Mouse (Mus musculus) thymus, postnatal 4 days (tissue): Measurements from ENCODE around the gene Cd93.

Experiments used
- DNase-seq: peaks from one replicate; pipeline ENCODE4 v3.0.0; 2021

Gene Cd93

GRCm38 (mm10) chr2:148441421-148441820 lies 1.9 kb downstream of the Cd93 start:
- DNase-seq, result peak; percentile 9

DNA sequence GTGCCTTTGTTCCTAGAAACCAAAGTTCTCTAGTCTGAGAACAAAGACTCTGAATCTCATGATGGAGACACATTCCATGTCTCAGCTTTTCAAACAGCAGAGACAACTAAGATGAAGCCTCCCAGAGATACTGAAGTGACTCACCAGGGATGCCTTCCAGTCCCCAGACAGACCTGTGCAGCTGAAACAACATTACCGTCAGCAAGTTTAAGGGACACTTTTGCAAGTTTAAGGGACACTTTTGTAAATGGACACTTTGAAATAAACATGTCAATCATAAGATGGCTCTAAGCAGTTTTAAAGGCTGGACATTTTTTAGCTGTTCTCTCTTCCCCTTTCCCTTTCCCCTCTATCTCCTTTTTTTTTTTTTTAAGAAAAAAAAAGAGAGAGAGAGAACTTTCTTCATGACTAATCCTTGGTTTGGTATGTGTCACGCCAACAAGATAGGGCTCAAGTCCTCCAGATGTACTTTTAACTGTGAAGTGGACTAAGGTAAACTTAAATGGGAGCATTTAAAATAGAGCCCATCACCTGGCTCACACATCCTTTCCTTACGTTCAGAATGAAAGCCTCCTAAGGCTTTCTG lies 3.6 kb downstream of the Cd93 start:
- no peak for DNase-seq

DNA sequence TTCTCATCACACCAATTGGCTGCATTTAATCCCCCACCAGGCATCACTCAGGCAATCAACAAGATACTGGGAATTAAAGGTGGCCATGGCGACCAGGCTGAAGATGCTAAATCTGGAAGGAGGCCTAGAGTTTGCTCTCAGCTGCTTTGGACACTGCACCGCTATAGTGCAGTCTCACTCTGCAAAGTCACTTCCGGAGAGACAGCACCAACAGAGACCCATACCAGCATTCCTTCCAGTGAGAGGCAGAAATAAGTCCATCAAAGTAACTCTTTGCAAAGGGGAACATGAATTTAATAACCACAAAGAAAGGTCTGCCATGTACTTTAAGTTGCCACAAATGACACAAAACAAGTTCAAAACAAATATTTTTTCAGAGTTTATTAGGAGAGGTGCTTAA lies 7.1 kb downstream of the Cd93 start:
- no peak for DNase-seq

DNA sequence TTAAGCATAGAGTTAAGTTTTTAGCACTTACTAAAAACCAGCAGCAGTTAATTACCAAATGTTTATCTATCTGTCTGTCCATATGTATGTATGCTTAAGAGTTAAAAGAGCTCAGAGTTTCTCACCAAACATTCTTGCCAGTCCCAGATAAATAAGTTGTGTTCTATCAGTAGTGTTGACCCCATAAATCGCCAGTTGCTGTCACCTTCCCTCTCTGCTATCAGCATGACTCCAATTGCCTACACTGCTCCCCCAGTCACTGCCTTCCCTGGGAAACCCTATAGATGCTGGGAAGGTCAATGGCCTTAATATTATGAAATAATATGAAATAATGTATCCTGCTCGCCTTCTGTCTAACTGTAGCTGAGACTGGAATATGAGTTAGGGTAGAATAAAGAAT lies 11.0 kb downstream of the Cd93 start:
- DNase-seq, result no peak

GRCm38 (mm10) chr2:148430941-148431340 lies 12.4 kb downstream of the Cd93 start:
- no peak for DNase-seq

DNA sequence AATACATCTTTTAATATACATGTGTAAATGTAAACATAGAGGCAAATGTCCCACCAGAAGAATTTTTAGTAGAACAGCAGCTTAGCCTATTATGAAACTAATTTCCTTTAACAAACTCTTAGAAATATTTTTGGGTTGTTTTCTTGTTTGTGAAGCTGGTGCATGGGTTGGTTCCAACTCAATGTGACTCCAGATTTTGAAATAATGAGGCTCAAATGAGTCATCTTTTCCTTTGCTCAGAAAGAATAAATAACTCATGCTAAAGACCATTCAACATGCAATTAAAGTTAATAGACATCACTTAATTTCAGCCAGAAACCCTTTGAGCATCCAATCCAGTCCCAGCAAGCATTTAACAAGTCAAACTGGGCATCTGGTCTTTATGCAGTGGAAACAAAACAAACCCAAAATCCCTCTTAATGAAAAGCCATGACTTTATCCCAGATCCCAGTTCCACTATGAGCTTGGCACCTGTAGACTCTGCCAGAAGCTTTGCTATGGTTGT lies 14.3 kb downstream of the Cd93 start:
- no peak for DNase-seq

- DNase-seq, result no peak
Observed at GRCm38 (mm10) chr2:148428523-148428922, 14.8 kb downstream of the Cd93 start.

GRCm38 (mm10) chr2:148427553-148427952 lies 15.8 kb downstream of the Cd93 start:
- no peak for DNase-seq

DNA sequence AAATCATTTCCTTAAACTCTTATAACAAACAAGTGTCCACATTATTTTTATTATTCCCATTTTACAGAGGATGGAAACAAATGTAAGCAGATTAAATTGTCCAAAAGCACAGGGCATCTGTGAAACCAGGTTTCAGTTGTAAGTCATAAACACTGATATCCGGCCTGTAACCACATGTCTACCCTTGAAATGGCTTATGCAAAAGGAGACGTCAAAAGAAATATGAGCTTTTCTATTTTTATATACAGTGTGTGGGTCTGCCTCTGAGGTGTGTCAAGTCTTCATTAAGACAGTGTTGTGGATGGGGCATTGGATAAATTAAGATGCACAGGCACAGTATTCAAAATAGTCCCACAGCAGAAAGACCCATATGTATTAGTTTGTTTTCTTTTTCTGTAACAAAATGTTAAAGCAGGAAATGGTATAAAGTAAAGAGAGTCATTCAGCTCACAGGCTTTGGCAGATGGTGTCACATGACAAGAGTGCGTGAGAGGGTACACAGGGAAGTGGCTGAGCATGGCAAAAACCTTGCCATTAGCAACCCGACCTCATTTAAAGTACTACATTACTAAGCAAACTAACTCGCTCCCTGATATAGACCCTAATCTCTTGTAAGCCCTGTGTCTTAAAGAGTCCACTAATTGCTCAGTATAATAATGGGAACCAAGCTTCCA lies 17.5 kb downstream of the Cd93 start:
- no peak for DNase-seq

DNA sequence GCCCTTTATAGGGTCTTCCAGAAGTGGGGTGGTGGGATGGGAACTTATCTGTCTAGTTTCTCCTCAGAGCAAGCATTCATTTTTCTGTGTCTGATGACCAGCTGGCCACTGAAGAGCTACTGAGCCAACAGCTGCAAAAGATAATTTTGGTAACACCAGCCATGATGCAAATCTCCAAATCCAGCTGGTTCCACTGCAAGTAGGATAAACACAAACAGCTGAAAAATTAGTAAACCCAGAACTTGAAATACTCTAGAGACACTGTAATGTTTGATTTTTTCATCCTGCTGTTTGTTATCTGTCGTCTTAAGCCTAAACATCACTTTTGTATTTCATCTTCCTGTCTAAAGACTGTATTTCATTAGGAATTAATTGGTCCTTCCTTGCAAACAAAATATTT lies 21.7 kb downstream of the Cd93 start:
- DNase-seq, result no peak

- no peak for DNase-seq
Observed at GRCm38 (mm10) chr2:148421112-148421511, 22.3 kb downstream of the Cd93 start.

DNA sequence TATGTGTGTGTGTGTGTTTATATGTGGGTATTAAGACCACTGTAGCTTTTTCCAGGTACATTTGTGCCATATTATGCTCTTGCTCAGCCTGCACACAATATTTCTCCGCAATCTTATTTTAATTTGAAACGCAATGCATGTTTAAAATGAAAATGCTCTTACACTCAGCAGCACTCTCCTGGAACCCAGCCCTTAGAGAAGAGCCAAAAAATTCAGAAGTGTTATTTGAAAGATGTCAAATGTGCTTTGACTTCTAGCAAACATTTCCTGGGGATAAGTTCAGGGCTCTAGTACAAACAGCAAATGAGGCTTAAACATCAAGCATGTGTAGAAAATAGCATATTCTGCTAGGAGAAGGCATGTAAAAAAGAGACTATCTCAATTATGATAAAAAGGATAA lies 23.6 kb downstream of the Cd93 start:
- DNase-seq, result no peak

- DNase-seq, result no peak
Observed at GRCm38 (mm10) chr2:148419151-148419550, 24.2 kb downstream of the Cd93 start.

DNA sequence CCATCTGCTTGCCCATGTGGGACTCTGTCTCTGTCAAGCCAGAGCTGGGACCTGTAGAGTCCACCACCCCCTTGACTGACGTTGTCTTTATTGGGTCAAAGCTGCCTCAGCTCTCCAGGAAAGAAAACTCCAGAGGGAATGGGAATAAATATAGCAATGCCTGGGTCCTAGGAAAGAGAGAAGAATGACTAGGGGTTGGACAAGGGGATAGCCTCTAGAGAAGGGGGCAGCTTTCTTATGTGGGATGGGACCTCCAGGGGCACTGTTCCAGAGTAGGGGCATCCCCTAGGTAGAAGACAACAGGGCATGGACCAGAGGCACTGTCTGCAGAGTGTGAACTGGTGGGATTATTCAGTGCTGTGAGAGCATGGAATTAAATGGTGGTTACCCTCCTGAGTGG lies 33.5 kb downstream of the Cd93 start:
- no peak for DNase-seq

- DNase-seq, result peak; percentile 87
Observed at GRCm38 (mm10) chr2:148409141-148409540, 34.2 kb downstream of the Cd93 start.

DNA sequence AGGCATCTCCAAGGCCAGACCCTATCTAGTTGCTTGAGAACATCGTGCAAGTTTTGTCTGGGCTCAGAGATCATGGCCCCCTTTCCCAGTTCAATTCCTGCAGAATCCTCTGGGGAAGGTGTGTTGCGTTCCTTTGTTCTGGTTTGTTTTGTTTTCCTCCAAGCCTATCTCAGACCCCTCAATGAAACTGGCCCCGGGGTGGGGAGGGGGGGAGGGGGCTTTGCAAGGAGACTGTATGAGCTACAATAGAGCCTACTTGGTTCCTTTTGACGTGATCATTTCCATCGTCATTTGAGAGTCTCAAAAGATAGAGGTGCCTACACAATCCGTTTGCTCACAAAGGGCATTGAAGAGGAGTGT lies 34.6 kb downstream of the Cd93 start:
- no peak for DNase-seq

DNA sequence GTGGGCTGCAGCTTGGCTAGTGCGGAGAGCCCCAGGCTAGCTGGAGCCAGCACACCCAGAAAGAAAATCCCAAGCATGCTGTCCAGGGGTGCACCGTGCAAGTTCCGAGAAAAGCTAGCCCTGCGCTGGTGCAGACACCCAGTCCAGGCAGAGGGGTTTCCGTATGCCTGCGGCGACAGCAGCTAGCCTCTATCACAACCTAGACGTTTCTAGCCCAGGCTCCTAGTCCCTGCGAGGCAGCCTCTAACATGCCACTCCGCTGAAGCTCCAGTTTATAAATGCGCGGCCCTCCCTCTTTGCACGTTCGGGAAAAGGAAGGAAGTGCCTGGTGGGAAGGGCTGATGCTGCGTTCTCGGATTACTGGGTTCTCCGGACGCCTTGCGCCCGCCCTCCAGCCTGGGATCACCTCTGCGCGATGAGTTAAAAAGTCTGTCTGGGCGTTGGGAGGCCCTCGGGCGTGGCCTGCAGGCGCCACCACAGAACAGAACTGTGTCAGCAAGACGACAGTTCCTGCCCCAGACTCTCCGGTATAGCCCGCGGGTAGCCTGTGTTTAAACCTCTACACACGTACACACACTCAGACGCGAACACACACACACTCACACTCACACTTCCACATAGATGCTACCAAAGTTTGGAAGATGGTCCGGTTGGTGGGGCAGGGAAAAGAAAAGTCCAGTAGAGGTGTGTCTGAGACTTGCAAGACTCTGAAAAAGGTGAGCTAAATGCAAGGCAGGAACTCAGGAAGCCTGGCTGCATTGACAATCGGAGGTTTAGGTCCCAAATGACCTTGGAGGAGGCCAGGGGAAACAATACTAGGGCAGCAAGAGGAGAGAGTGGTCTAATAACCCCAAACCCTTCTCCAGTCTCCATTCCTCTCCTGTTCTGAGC lies 35.2 kb downstream of the Cd93 start, which contains the start of gene Thbd:
Gene Thbd (minus strand): TSS at position 319 of the 891 bp plus-strand sequence.
- peak; percentile 61 for DNase-seq

DNA sequence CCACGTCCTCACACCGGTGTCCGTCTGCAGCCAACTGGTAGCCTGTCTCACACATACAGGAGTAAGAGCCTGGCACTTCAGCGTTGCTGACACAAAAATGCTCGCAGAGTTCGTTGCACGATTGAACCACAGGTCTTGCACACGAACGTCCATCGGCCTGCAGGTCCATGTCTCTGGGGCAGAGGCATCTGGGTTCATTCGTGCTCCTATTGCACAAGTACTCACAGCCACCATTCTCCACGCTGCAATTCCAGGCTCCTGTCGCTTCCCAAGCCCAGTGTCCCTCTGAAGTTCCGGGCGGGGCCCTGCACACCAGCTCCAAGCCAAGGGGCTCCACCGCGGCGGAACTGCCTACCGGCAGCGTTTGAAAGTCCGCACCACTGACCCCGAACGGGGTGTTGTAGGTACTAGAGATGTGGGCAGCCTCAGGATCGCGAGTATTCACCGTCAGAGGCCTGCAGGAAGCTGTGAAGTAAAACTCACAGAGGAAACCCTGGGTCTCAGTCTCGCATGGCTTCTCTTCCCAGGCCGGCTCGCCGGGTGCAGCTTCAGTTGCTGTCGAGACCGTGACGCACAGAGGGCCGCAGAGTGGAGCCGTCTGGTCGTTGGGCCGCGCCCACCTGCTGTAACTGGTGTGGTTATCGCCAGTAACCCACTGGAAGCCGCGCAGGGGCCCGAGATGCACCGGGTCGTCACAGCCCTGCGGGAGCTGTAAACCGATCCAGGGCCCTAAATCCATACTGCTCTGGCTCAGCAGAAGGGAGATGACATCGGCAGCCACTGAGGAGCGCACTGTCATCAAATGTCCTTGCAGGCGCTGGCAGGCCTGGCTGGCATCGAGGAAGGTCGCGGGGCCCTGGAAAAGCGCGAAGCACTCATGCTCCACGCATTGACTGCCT lies 36.1 kb downstream of the Cd93 start:
- peak; percentile 59 for DNase-seq

- peak; percentile 80 for DNase-seq
Observed at GRCm38 (mm10) chr2:148406160-148406970, 37.0 kb downstream of the Cd93 start.

- DNase-seq, result no peak
Observed at GRCm38 (mm10) chr2:148404906-148405305, 38.5 kb downstream of the Cd93 start.

GRCm38 (mm10) chr2:148402227-148402626 lies 41.1 kb downstream of the Cd93 start:
- DNase-seq, result no peak
